Mouse (Mus musculus): Measurements from ENCODE around the gene Lpgat1. TPM values are rescaled to one million over a fixed set of nuclear protein-coding genes. Genes with fewer than 3 reads are reported as not detected.
A peak's percentile ranks its signal among the peaks of the same experiment; 100 is the strongest.

The Lpgat1 gene
- total RNA-seq (2021): 10 to 100 TPM; 20.8 to 21.5 TPM
- long read RNA-seq, experiment 1, transcript Lpgat1-202 (8 exons, 2,792 nt): major isoform, 5 of 14 reads
- long read RNA-seq, experiment 1, partial matches to known transcripts: 0 of 14 reads
- long read RNA-seq, experiment 1, other reads (novel, unspliced or antisense): 9 of 14 reads
- long read RNA-seq, experiment 2, full-length matches to known transcripts: 7 of 13 reads
- long read RNA-seq, experiment 2, partial matches to known transcripts: 0 of 13 reads
- long read RNA-seq, experiment 2, other reads (novel, unspliced or antisense): 6 of 13 reads

- peak; percentile 82 for DNase-seq
- intact Hi-C loops (cut with DNase I; ENCODE audit: low total_unique reads): no loop called here
These were observed at the start of gene Lpgat1 for GRCm38 (mm10) chr1:191717601-191718498. Gene Lpgat1 (plus strand): TSS chr1:191717834.

- no peak for DNase-seq
- intact Hi-C loops (cut with DNase I; ENCODE audit: low total_unique reads): no loop called here
These were observed 49.6 kb upstream of the Lpgat1 start for GRCm38 (mm10) chr1:191668030-191668429.

GRCm38 (mm10) chr1:191674071-191674470 is 43.6 kb upstream of the Lpgat1 start:
- intact Hi-C loops (cut with DNase I; ENCODE audit: low total_unique reads): no loop called here

GRCm38 (mm10) chr1:191681633-191682032 is 36.0 kb upstream of the Lpgat1 start:
- no peak for DNase-seq
- intact Hi-C loops (cut with DNase I; ENCODE audit: low total_unique reads): no loop called here

More at GRCm38 (mm10) chr1:191674071-191674470, 43.6 kb upstream of the Lpgat1 start:
- DNase-seq: no peak

- intact Hi-C loops (cut with DNase I; ENCODE audit: low total_unique reads): no loop called here
- no peak for DNase-seq
These were observed 30.1 kb upstream of the Lpgat1 start for GRCm38 (mm10) chr1:191687531-191687930.

GRCm38 (mm10) chr1:191693231-191693630 is 24.4 kb upstream of the Lpgat1 start:
- intact Hi-C loops (cut with DNase I; ENCODE audit: low total_unique reads): no loop called here
- no peak for DNase-seq

GRCm38 (mm10) chr1:191698253-191698795 is 19.3 kb upstream of the Lpgat1 start:
- DNase-seq: no peak

GRCm38 (mm10) chr1:191704535-191704934 is 13.1 kb upstream of the Lpgat1 start:
- intact Hi-C loops (cut with DNase I; ENCODE audit: low total_unique reads): no loop called here
- no peak for DNase-seq

More at GRCm38 (mm10) chr1:191698253-191698795, 19.3 kb upstream of the Lpgat1 start:
- intact Hi-C loops (cut with DNase I; ENCODE audit: low total_unique reads): no loop called here

GRCm38 (mm10) chr1:191706541-191707078 is 11.0 kb upstream of the Lpgat1 start:
- no peak for DNase-seq
- intact Hi-C loops (cut with DNase I; ENCODE audit: low total_unique reads): no loop called here

GRCm38 (mm10) chr1:191709811-191710210 is 7.8 kb upstream of the Lpgat1 start:
- intact Hi-C loops (cut with DNase I; ENCODE audit: low total_unique reads): no loop called here
- no peak for DNase-seq

- intact Hi-C loops (cut with DNase I; ENCODE audit: low total_unique reads): no loop called here
- no peak for DNase-seq
These were observed 5.3 kb upstream of the Lpgat1 start for GRCm38 (mm10) chr1:191712224-191712838.

- intact Hi-C loops (cut with DNase I; ENCODE audit: low total_unique reads): no loop called here
- DNase-seq: no peak
These were observed 3.8 kb upstream of the Lpgat1 start for GRCm38 (mm10) chr1:191713813-191714212.

- DNase-seq: no peak
- intact Hi-C loops (cut with DNase I; ENCODE audit: low total_unique reads): no loop called here
These were observed 2.5 kb upstream of the Lpgat1 start for GRCm38 (mm10) chr1:191715150-191715549.

GRCm38 (mm10) chr1:191717141-191717540 is 493 bp upstream of the Lpgat1 start:
- intact Hi-C loops (cut with DNase I; ENCODE audit: low total_unique reads): no loop called here
- no peak for DNase-seq

GRCm38 (mm10) chr1:191718522-191719281 is 1.1 kb downstream of the Lpgat1 start:
- DNase-seq: peak; percentile 27
- intact Hi-C loops (cut with DNase I; ENCODE audit: low total_unique reads): no loop called here

- intact Hi-C loops (cut with DNase I; ENCODE audit: low total_unique reads): no loop called here
- DNase-seq: no peak
These were observed 1.7 kb downstream of the Lpgat1 start for GRCm38 (mm10) chr1:191719326-191719725.

GRCm38 (mm10) chr1:191720419-191720818 is 2.8 kb downstream of the Lpgat1 start:
- intact Hi-C loops (cut with DNase I; ENCODE audit: low total_unique reads): no loop called here
- no peak for DNase-seq

- DNase-seq: no peak
- intact Hi-C loops (cut with DNase I; ENCODE audit: low total_unique reads): no loop called here
These were observed 5.1 kb downstream of the Lpgat1 start for GRCm38 (mm10) chr1:191722706-191723105.

GRCm38 (mm10) chr1:191723675-191724074 is 6.0 kb downstream of the Lpgat1 start:
- intact Hi-C loops (cut with DNase I; ENCODE audit: low total_unique reads): no loop called here

More at GRCm38 (mm10) chr1:191723675-191724074, 6.0 kb downstream of the Lpgat1 start:
- DNase-seq: no peak

All from gastrocnemius, postnatal 14 days (tissue).